Mouse (Mus musculus) G1E (cell line): ENCODE data around the gene Dok5. TPM values are rescaled to one million over a fixed set of nuclear protein-coding genes. Genes with fewer than 3 reads are reported as not detected.

Experiments used
- ATAC-seq: 2 replicates; pipeline ENCODE4 v1.8.0; 2016; ENCODE audit warnings: mild to moderate bottlenecking; ENCODE audit not compliant: insufficient number of reproducible peaks, poor library complexity, low FRiP score, severe bottlenecking; ENCODE audit errors: extremely low read depth
- DNase-seq: peaks from one replicate; pipeline ENCODE4 v3.0.0; 2012; ENCODE audit warnings: low spot score
- H3K27me3 ChIP-seq: 2 replicates; pipeline ENCODE4 v1.6.1; 2012; ENCODE audit warnings: mild to moderate bottlenecking, low read length, inconsistent platforms; ENCODE audit not compliant: insufficient read depth
- H3K36me3 ChIP-seq: replicated peaks from 2 replicates; pipeline ENCODE3; 2012; ENCODE audit warnings: mild to moderate bottlenecking, inconsistent platforms
- H3K4me1 ChIP-seq: 2 replicates; pipeline ENCODE4 v1.6.1; 2012; ENCODE audit warnings: low read depth, low read length, inconsistent platforms, mixed read lengths; ENCODE audit not compliant: insufficient read depth
- H3K4me3 ChIP-seq: 2 replicates; pipeline ENCODE4 v1.5.1; 2012; ENCODE audit warnings: low read depth, mild to moderate bottlenecking, inconsistent platforms, low read length, moderate library complexity, mixed read lengths
- H3K9me3 ChIP-seq: replicated peaks from 2 replicates; pipeline ENCODE4 v1.6.1; 2012; ENCODE audit warnings: inconsistent platforms
- CTCF ChIP-seq: IDR thresholded peaks from 2 replicates; pipeline ENCODE4 v1.5.1; 2012; ENCODE audit warnings: low read depth, low read length, inconsistent platforms, mixed read lengths
- GATA1 ChIP-seq: IDR thresholded peaks from 2 replicates; pipeline ENCODE4 v1.6.1; 2012; ENCODE audit warnings: borderline replicate concordance, low read length, inconsistent platforms, mixed read lengths
- GATA2 ChIP-seq: IDR thresholded peaks from 2 replicates; pipeline ENCODE4 v1.6.1; 2012; ENCODE audit warnings: low read depth, low read length, inconsistent platforms, borderline replicate concordance
- POLR2AphosphoS5 ChIP-seq: IDR thresholded peaks from 2 replicates; pipeline ENCODE4 v1.6.1; 2012; ENCODE audit warnings: low read depth, low read length, inconsistent platforms; ENCODE audit not compliant: insufficient replicate concordance
- TAL1 ChIP-seq: conservative IDR thresholded peaks from 2 replicates; pipeline ENCODE4 v1.6.1; 2012; ENCODE audit warnings: low read depth, low read length, inconsistent platforms, mixed read lengths
- polyA plus RNA-seq: library from polyadenylated mRNA; stranded (reverse); fragments of >175 nt; gene quantifications from 2 replicates; pipeline ENCODE4 v1.2.3, GENCODE M21; 2012
- total RNA-seq, 2 experiments: library from RNA; stranded (forward) in 1 of 2; stranded (reverse) in 1 of 2; fragments of 200-1000 nt in 1 of 2; fragments of >200 nt in 1 of 2; fragmentation: Nextera tagmentation in 1 of 2; gene quantifications; 2 replicates each; pipeline ENCODE4 v1.2.3; 2014 to 2017

Gene Dok5
- total and polyA plus RNA-seq, 3 experiments = 0.11 TPM; not detected in 2

GRCm38 (mm10) chr2:170871469-170871868 is 139.9 kb downstream of the Dok5 start:
- Histone ChIP-seq H3K36me3 (no peaks in the 10 kb centered on the region), H3K9me3 (peaks cover 77% of the 10 kb centered on the region), H3K4me3 (no peak overlapping the region), H3K4me1 (no peaks in the 10 kb centered on the region), H3K27me3 (no peaks in the 10 kb centered on the region; the same call in 1 of the 2 replicates)
- no peak for DNase-seq
- TF ChIP-seq POLR2AphosphoS5 = no peak
- ATAC-seq = 0 out of 2 replicates have a peak, but pooled peaks have one; percentile 17

GRCm38 (mm10) chr2:170873382-170873781 is 141.8 kb downstream of the Dok5 start:
- Histone ChIP-seq H3K4me1 (no peaks in the 10 kb centered on the region), H3K27me3 (no peaks in the 10 kb centered on the region; the same call in 1 of the 2 replicates), H3K9me3 (peaks cover 80% of the 10 kb centered on the region), H3K36me3 (no peaks in the 10 kb centered on the region), H3K4me3 (no peak overlapping the region)
- ATAC-seq (no peak), DNase-seq (no peak)
- TF ChIP-seq CTCF (peak; percentile 55), POLR2AphosphoS5 (no peak)

GRCm38 (mm10) chr2:170877515-170877914 is 145.9 kb downstream of the Dok5 start:
- DNase-seq (no peak), ATAC-seq (no peak)
- Histone ChIP-seq H3K4me1 (no peaks in the 10 kb centered on the region), H3K36me3 (no peaks in the 10 kb centered on the region), H3K27me3 (no peaks in the 10 kb centered on the region), H3K4me3 (no peak overlapping the region), H3K9me3 (peaks cover 71% of the 10 kb centered on the region)
- TF ChIP-seq TAL1 = no peak
- no peak for TF ChIP-seq CTCF
- TF ChIP-seq POLR2AphosphoS5 = no peak

GRCm38 (mm10) chr2:170877936-170878335 is 146.3 kb downstream of the Dok5 start:
- H3K4me1 ChIP-seq = no peaks in the 10 kb centered on the region
- ATAC-seq = no peak
- no peak overlapping the region; the same call in 1 of the 2 replicates for H3K4me3 ChIP-seq
- H3K9me3 ChIP-seq = peaks cover 70% of the 10 kb centered on the region
- H3K36me3 ChIP-seq = no peaks in the 10 kb centered on the region
- no peak for DNase-seq
- no peak for TF ChIP-seq TAL1
- no peak for TF ChIP-seq POLR2AphosphoS5
- no peak for TF ChIP-seq GATA1
- no peak for TF ChIP-seq CTCF
- TF ChIP-seq GATA2 = no peak
- H3K27me3 ChIP-seq = no peaks in the 10 kb centered on the region

GRCm38 (mm10) chr2:170884209-170884801 is 152.7 kb downstream of the Dok5 start:
- ATAC-seq (no peak), DNase-seq (no peak)
- Histone ChIP-seq H3K4me1 (no peaks in the 10 kb centered on the region), H3K9me3 (peaks cover 71% of the 10 kb centered on the region), H3K36me3 (no peaks in the 10 kb centered on the region), H3K4me3 (no peak overlapping the region), H3K27me3 (no peaks in the 10 kb centered on the region)
- TF ChIP-seq GATA1 (no peak), GATA2 (no peak), POLR2AphosphoS5 (no peak), CTCF (no peak), TAL1 (no peak)

GRCm38 (mm10) chr2:170887984-170888383 is 156.4 kb downstream of the Dok5 start:
- Histone ChIP-seq H3K4me3 (no peak overlapping the region), H3K4me1 (no peaks in the 10 kb centered on the region), H3K27me3 (no peaks in the 10 kb centered on the region), H3K36me3 (no peaks in the 10 kb centered on the region), H3K9me3 (peaks cover 77% of the 10 kb centered on the region)
- TF ChIP-seq GATA1 (no peak), TAL1 (no peak), CTCF (no peak), POLR2AphosphoS5 (no peak)
- ATAC-seq (no peak), DNase-seq (no peak)

- TF ChIP-seq TAL1 (no peak), GATA2 (no peak), POLR2AphosphoS5 (no peak)
- DNase-seq (no peak), ATAC-seq (no peak)
- Histone ChIP-seq H3K9me3 (peaks cover 57% of the 10 kb centered on the region), H3K27me3 (no peaks in the 10 kb centered on the region), H3K36me3 (no peaks in the 10 kb centered on the region), H3K4me1 (no peaks in the 10 kb centered on the region), H3K4me3 (no peak overlapping the region)
These were observed 163.5 kb downstream of the Dok5 start for GRCm38 (mm10) chr2:170895096-170895495.
